Mouse (Mus musculus) gastrocnemius, postnatal 14 days (tissue): ENCODE data around the gene Borcs5. TPM values are rescaled to one million over a fixed set of nuclear protein-coding genes. Genes with fewer than 3 reads are reported as not detected.
A peak's percentile ranks its signal among the peaks of the same experiment; 100 is the strongest.

Experiments used
- DNase-seq: peaks from one replicate; pipeline ENCODE4 v3.0.0; 2021; ENCODE audit warnings: mixed read lengths
- intact Hi-C: fragments of 180-260 bp; cut with DNase I; formaldehyde crosslinking; loops from one replicate; pipeline ENCODE4 v1.15.1; 2025; ENCODE audit warnings: low total_unique reads
- total RNA-seq, 2 experiments: library from RNA; stranded (reverse); gene quantifications; 2 replicates each; pipeline ENCODE4 v1.2.3; 2021

Gene Borcs5
- total RNA-seq, 2 experiments from 2014 or later: 11.0 to 12.0 TPM

DNA sequence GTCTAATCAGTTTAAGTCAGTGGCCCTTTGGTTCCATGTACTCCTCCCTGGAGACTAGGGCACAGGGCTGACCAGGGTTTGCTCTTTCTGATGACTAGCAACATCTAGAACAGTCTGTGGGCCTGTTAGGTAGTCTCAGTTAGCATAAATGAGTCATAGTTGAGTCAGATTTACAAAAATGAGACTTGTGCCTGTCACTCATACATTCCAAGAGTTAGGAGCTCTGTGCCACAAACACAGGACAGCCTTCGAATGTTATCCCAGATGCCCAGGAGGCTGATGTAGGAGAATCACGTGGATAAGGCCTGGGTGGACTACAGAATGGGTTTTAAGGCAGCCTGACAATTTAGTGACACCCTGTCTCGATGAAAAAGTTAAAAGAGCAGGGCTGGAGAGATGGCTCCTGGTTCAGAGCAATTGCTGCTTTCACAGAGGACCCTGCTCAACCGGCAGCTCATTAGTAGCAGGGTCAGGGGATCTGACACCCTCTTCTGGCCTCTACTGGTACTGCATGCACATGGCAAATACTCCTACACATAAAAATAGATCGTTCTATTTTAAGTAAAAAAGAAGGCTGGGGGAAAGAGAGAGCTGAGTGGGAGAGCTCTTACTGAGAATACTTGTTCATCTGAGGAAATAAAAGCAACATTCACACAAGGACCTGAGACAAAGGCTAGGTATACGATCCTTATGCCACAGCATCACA lies 18.3 kb upstream of the Borcs5 start:
- DNase-seq: no peak
- intact Hi-C loops: no loop called here

DNA sequence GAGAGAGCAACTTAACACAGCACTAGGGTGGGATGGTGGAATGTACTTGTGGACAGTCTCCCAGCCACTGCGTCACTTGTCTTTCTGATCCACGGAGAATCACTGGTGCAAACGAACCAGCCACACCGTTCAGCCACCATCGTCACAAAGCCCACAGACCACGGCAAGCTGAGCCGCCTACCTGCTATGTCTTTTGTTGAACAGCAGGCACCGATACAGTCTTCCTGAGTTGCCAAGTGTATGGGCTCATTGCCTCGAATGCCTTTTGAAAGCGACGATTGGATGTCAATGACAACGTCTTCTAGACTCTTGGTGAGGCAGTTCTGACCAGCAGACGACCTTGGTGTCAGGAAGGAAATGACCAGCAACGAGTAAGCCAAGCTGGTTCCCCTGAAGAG lies 17.8 kb upstream of the Borcs5 start:
- intact Hi-C loops: no loop called here
- DNase-seq: no peak

DNA sequence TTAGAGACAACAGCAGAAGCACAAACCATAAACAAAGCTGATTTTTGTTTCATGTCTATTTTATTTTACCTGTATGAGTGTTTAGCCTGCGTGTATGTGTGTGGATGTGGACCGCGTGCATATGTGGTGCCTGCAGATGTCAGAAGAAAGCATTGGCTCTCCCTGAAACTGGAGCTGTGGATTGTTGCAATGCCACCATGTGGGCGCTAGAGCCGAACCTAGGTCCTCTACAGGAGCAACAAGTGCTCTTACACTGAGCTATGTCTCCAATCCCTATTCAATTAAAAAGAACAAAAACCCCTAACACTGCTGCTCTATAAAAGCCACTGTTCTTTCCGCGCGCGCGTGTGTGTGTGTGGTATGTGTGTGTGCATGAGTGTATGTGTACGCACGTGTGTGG lies 13.9 kb upstream of the Borcs5 start:
- no peak for DNase-seq
- intact Hi-C loops: no loop called here

DNA sequence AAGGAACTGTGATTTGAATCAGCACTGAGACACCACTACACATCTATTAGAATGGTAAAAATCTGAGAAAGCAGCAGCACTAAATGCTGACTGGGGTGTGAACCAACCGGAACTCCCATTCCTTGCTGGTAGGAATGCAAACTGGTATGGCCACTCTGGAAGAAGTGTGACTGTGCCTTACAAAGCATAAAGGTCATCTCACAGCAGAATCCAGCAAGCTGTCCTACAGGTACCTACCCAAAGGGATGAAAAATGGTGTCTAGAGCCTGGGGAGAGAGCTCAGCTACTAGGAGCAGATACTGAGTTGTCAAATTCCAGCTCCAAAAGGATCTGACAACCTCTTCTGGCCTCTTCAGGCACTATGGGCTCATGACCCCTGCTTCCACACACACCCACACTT lies 12.7 kb upstream of the Borcs5 start:
- intact Hi-C loops: no loop called here
- DNase-seq: no peak

DNA sequence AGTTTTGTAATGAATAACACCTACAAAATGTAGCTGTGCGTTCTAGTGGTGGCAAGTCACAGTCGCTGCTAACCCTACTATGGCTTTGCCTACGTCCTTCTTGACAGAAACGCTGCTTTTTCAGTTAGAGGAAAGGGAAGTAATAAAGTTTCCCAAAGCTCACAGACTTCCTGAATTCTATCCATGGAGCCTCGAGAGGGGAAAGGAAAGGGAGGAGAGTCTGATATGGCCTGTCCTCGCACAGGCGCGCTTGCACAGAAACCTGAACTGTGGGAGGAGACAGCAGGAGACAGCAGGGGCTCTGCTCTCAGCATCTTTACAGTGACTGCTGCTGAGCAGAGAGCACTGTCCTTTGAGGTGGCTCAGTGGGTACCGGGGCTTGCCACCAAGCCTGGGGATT lies 8.9 kb upstream of the Borcs5 start:
- intact Hi-C loops: no loop called here
- no peak for DNase-seq

DNA sequence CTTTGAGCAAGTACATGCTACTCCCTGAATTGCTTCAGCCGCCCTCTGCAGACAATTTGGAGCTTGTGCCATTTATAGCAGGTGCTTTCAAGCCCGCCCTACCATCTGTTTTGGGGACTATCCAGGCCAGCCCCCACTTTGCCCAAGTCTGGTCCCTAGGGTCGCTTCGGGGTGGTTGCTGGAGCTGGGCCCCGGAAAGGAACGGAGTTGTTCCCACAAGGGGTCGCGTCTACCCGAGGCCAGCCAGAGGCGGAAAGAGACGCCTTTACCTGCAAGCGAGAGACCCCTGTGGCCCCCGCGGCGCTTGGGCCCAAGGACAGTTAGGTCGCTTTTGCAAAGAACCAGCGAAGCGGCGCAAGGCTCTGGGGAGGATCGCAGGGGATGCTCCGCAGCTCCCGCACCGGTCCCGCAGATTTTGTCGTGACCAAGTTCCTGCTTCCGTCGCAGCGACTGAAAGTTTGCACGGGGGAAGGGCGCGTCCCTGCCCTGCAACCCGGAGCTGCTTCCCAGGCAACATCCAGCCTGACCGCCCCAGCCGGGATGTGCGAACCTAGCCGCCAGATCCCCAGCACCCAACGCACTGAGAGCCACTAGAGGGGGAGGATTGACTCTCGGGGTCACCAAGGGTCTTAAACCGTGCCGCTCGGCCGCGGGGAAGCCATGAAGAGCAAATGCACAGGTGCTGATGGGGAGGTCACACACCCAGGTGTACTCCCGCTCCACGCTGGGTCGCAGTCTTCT lies 7.2 kb upstream of the Borcs5 start, which contains the start of gene Mansc1:
Gene Mansc1, minus strand, starts transcription at position 542 of the 741 bp plus-strand sequence.
- intact Hi-C loops: no loop called here
- peak; percentile 57 for DNase-seq

DNA sequence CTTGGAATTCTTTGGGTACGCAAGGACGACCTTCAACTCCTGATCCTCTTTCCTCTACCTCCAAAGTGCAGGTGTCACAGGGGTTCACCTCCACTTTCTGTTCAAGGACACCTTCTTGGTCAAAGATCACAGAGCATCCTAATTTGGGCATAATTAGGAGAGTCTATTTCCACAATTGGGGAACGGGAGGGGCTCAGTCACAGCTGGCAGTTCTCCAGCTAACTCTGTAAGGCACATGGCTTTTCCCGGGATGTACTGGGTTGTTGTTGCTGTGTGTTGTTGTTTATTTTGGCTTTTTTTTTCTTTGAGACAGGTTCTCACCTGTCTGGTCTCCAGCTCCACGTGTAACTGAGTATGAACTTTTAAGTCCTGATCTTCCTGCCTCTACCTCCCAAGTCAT lies 6.6 kb upstream of the Borcs5 start:
- intact Hi-C loops: no loop called here
- DNase-seq: no peak

DNA sequence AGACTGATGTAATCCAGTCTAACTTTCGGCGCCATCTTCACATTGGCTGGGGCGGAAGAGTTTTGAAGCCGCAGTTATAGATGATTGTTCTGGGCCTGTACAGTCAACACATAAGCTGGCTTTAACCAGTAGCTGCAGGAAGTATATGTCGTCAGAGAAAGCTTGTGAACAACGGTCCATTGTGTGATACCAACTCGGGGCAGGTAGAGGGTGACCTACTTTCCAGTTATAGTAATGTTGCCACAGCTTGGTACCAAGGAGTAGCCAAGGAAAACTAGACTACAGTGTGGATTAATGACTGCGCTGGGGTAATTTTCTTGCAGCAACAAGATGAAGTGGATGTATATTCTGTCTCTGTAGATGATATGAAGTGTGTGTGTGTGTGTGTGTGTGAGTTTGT lies 5.8 kb upstream of the Borcs5 start:
- intact Hi-C loops: no loop called here
- DNase-seq: no peak

DNA sequence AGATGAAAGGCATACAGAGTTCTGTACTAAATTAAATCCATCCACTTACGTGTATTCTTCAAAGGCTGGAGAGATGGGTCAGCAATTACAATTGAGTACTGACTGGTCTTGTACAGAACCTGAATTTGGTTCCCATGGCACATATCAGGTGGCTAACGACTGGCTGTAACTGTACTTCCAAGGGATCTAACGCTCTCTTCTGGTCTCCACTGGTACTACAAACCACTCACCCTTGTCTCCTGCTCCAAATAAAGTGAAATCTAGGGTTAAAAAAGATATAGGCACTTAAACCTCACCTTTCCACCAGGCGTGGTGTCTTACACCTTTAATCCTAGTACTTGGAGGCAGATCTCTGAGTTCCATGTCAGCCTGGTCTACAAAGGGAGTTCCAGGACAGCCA lies 2.8 kb upstream of the Borcs5 start:
- DNase-seq: no peak
- intact Hi-C loops: no loop called here

DNA sequence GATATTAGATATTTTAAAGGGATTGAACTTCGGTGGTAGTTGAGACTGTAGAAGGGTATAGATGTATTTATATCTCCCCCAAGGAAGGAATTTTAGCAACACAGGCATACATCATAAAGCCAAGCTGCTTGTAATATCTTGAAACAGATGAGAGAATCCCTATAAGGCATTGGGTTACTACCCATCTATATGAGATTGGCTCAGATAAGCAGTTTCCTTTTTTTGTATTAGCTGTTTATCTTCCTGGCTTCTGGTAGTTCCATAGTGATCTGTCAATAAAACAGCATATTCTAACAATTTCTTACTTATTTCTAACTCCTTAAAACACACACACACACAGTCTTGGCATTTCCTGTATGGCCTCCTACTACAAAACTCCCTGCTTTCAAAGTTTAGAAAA lies 590 bp downstream of the Borcs5 start:
- intact Hi-C loops: no loop called here
- no peak for DNase-seq

DNA sequence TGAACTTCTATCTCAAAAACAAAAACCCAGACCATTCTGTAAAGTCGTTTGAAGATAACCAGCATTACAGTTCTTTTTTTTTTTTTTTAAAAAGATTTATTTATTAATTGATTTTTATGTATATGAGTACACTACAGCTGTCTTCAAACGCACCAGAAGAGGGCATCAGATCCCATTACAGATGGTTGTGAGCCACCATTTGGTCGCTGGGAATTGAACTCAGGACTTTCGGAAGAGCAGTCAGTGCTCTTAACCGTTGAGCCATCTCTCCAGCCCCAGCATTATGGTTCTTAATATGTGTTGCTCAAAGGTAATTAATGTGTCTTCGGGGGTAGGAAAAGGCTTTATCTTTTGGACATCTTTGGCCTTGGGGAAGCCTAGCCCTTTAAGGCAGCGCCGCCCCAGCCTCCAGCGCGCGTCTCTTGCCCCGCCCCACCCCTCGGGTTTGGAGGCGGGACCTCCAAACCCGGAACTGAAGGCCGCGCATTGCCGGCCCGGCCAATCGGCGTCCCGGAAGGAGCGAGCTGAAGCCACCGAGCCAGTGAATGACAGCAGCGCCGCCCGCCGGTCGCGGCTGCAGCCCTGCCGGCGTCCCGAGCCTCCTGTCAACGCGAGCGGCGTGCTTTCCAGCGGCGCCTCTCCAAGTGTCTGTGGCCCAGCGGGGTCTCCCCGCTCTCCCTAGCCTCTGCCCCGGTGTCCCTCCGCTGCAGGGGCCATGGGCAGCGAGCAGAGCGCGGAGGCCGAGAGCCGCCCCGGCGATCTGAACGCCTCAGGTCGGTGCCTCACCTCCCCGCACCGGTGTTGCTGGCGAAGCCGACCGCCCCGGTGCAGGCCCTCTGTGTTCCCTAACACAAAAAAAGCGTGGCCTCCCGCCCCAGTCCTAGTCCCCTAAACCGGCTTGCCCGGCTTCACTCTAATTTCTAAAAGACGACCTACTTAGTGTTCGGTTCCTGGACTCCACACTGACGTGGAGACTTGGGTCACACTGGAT lies 1.5 kb downstream of the Borcs5 start:
- intact Hi-C loops: no loop called here
- DNase-seq: peak; percentile 96

DNA sequence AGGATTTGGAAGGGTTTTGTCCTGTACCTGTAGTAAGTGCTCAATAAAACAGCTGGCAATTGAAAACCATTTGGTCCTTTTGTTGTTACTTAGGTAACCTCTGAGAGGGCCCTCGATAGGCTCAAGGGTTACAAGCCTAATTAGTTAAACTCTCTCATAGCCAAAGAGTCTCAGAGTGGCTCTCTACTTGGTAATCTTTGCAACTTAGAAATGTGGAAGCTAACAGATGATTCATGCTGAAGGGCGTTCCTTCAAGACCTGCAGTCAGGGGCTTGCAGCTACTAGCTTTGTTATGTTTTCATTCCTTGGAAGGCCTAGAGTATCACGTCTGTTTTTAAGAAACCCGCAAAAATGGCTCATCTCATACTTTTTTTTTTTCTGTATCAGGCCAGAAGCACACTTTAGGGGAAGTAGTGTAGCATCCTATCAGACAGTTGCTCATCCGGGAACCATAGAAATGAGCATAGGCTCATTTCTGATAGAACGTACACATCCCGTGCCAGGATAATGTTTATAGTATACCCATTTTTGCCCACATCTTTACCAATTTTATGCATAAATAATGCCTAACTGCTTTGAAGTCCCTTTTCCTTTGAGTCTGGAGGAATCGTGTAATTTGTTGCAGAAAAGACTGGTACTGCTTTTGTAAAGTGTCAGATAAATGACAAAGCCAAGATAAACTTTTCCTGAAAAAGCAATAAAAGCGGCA lies 2.6 kb downstream of the Borcs5 start:
- intact Hi-C loops: no loop called here
- no peak for DNase-seq

DNA sequence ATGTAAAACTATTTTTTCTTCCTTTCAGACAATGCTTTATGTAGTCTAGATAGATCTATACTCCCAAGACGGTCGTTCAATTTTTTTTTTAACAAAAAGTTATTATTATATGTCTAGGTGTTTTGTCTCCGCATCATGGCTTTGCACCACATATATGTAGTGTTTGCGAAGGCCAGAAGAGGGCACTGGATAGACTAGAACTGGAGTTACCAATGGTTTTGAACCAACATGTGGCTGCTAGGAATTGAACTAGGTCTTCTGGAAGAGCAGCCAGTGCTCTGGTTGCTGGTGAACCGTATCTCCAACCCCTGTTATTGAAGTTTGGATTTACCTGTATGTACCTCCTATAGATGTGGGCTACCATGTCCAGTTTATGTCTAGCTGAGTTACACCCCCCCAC lies 4.0 kb downstream of the Borcs5 start:
- intact Hi-C loops: no loop called here
- no peak for DNase-seq

DNA sequence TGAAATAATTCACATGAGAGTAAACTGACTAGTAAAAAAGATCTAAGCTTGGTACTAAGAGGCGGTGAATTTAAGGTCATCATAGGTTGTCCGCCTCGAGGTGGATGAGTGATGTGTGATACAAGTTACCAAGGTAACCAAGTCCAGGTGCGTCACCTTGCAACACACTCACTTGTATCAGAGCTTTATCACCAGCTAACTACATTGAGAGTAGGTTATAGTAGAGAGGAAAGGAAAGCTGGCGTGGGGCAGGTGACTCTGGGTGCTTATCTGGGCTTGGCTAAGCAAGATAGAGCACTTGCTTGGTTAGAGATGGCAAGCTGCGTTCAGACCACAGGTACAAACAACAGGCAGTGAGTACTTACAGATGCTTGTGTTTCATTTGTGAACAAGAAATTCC lies 7.5 kb downstream of the Borcs5 start:
- DNase-seq: no peak
- intact Hi-C loops: no loop called here

DNA sequence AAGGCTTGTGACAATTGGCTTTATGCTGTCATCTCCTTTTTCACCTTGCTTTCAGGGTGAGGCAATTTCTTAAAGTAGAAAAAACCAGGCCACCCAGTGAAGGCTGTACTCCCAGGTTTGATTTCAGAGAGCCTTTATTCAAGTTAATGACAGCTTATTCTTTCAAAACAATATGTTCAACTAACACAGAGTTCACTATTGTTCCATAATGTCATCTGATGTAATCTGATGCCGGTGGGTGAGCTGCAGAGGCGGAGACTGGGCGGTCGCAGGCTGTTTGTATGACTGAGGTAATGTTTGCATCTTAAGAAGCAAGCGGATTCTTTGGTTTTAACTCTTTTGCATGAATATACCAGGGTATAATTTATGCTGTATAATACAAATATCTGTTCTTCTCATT lies 8.3 kb downstream of the Borcs5 start:
- intact Hi-C loops: no loop called here
- DNase-seq: no peak

DNA sequence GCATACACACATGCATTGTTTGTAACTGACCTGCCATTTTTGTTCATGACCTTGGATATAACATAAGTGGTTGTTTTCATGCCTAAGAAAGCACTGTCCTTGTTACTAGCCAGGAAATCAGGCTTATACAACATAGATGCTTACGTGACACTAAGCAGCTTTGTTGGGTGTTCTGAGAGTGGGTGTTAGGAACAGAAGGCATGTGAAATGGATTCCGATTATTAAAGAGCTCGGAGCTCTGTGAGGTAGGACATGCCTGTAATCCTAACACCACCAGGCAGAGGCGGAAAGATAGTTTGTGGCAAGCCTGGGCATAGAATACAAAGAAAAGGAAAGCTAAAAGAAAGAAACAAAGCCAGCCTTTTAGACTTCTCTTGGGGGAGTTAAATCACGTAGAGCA lies 9.0 kb downstream of the Borcs5 start:
- DNase-seq: no peak

DNA sequence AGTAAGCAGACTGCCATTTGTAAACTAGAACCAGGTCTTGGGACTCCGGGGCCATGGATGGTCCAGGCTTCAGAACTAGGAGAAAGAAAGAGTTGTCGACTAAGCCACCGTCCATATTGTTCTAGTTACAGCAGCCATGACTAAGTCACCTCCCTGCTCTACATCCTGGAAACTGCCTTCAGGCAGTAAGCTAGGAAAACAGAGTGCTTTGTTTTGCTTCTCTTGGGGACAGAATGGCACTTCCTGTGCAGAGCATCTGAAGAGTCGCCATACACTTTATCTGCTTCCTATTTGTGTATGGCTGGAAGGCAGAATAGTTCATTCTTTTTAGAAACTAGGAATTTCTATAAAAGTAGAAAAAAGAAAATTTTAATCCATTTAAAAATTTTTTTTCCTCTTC lies 17.2 kb downstream of the Borcs5 start:
- no peak for DNase-seq
- intact Hi-C loops: loop anchor here (10.0 kb wide), 1 partner anchor 288 kb away; no protein-coding TSS in a partner anchor

More for the DNA sequence above, 9.0 kb downstream of the Borcs5 start:
- intact Hi-C loops: no loop called here

DNA sequence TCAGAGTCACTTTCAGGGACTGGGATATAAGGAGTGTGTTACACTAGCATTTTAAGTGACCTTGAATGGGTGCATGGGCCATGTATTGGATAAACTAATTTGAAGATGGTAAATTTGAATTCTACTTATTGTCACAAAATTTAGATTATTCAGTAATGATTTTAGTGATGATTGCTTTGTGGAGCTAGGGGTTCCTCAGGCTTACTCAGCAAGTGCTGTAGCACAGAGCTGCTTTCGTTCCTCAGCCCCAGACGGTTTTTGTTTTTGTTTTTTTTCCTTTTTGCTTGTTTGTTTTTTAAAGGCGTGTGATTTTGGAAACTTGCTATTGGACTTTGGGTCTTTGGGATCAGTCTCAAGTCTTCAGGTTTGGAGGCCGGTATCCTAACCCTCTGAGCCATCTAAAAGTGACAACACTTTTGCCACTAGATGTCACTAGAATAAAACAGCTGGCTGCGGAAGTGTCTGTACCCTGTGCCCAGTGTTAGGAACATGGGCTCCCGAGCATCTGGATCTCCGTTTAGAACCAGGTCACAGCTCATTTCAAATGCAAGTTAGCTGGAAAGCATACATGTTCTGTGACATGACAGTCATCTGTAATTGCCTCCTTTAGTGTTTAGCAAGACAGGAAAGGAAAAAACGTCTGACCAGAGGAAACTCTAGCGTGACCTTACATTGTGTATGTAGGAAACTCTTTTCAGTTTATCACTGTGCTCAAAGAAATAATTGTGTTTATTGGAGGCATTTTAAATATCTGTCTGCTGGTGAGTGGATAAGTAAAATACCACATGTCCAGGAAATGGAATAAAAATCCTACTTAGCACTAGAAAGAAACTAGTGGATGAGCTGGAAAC lies 20.0 kb downstream of the Borcs5 start:
- intact Hi-C loops: loop anchor here (10.0 kb wide), 1 partner anchor 285 kb away; no protein-coding TSS in a partner anchor
- DNase-seq: peak; percentile 42
